Mouse (Mus musculus) neural tube, embryonic 15.5 days (tissue): Measurements from ENCODE around the gene Uap1l1. TPM values are rescaled to one million over a fixed set of nuclear protein-coding genes. Genes with fewer than 3 reads are reported as not detected.

Experiments used
- ATAC-seq: fragments of 200-750 bp; cut with Nextera tagmentation; 2 replicates; pipeline ENCODE4 v1.8.0; 2017; ENCODE audit warnings: mild to moderate bottlenecking, moderate TSS enrichment, moderate library complexity; ENCODE audit not compliant: low FRiP score
- H3K27ac ChIP-seq: fragments of 300-500 bp; sonication (generic); replicated peaks from 2 replicates; pipeline ENCODE4 v1.5.1; 2015; ENCODE audit warnings: mild to moderate bottlenecking, inconsistent platforms
- H3K27me3 ChIP-seq: fragments of 300-500 bp; sonication (generic); replicated peaks from 2 replicates; pipeline ENCODE4 v1.6.1; 2015; ENCODE audit warnings: inconsistent platforms
- H3K36me3 ChIP-seq: fragments of 300-500 bp; sonication (generic); 2 replicates; pipeline ENCODE4 v1.6.1; 2015; ENCODE audit warnings: inconsistent platforms
- H3K4me1 ChIP-seq: fragments of 300-500 bp; sonication (generic); 2 replicates; pipeline ENCODE4 v1.6.1; 2015; ENCODE audit warnings: inconsistent platforms
- H3K4me2 ChIP-seq: fragments of 300-500 bp; sonication (generic); 2 replicates; pipeline ENCODE4 v1.6.1; 2015; ENCODE audit warnings: inconsistent platforms, mild to moderate bottlenecking, moderate library complexity
- H3K4me3 ChIP-seq: fragments of 300-500 bp; sonication (generic); replicated peaks from 2 replicates; pipeline ENCODE4 v1.5.1; 2015; ENCODE audit warnings: mild to moderate bottlenecking, inconsistent platforms
- H3K9ac ChIP-seq: fragments of 300-500 bp; sonication (generic); replicated peaks from 2 replicates; pipeline ENCODE4 v1.6.1; 2015; ENCODE audit warnings: mild to moderate bottlenecking, inconsistent platforms
- H3K9me3 ChIP-seq: fragments of 300-500 bp; sonication (generic); replicated peaks from 2 replicates; pipeline ENCODE4 v1.6.1; 2016; ENCODE audit warnings: inconsistent platforms
- WGBS: fragments of 180-500 bp; shearing (Covaris S2); methylation state at CpG from one replicate; pipeline ENCODE4 v1.1.7; 2015; ENCODE audit warnings: mixed read lengths; 5-methylcytosine and 5-hydroxymethylcytosine counted together
- polyA plus RNA-seq: library from polyadenylated mRNA; unstranded; fragments of >200 nt; fragmentation: Nextera tagmentation; extraction: Ambion mirVana; gene quantifications from 2 replicates; pipeline ENCODE4 v1.2.1, GENCODE M21; 2015

The Uap1l1 gene
- polyA plus RNA-seq, 1 experiment from 2014 or later = 8.5 TPM

GRCm38 (mm10) chr2:25364761-25365090 lies 756 bp downstream of the Uap1l1 start:
- Histone ChIP-seq H3K4me2 (peak overlapping the region; percentile 99), H3K4me1 (peaks cover 14% of the 10 kb centered on the region), H3K27me3 (peaks cover 35% of the 10 kb centered on the region), H3K9me3 (no peaks in the 10 kb centered on the region), H3K9ac (peak overlapping the region; percentile 64), H3K4me3 (peak overlapping the region; percentile 57), H3K36me3 (no peaks in the 10 kb centered on the region), H3K27ac (no peak overlapping the region)
- WGBS = 34% methylated on average over 9 of the region's 9 CpGs
- ATAC-seq = no peak

- peaks cover 14% of the 10 kb centered on the region for H3K4me1 ChIP-seq
- WGBS = 88% methylated on average over 4 of the region's 4 CpGs
- H3K27ac ChIP-seq = no peak overlapping the region
- no peaks in the 10 kb centered on the region for H3K9me3 ChIP-seq
- 0 out of 2 replicates have a peak overlapping the region, but pooled peaks have one; percentile 57 for H3K4me3 ChIP-seq
- no peaks in the 10 kb centered on the region for H3K36me3 ChIP-seq
- 0 out of 2 replicates have a peak overlapping the region, but pooled peaks have one; percentile 64 for H3K9ac ChIP-seq
- ATAC-seq = no peak
- peaks cover 35% of the 10 kb centered on the region for H3K27me3 ChIP-seq
- H3K4me2 ChIP-seq = peak overlapping the region; percentile 99
These were observed 1.2 kb downstream of the Uap1l1 start for GRCm38 (mm10) chr2:25364313-25364712.

- 56% methylated on average over 13 of the region's 13 CpGs for WGBS
- H3K9me3 ChIP-seq = no peaks in the 10 kb centered on the region
- H3K4me3 ChIP-seq = no peak overlapping the region
- no peak for ATAC-seq
- H3K4me2 ChIP-seq = no peak overlapping the region
- H3K36me3 ChIP-seq = no peaks in the 10 kb centered on the region
- H3K27me3 ChIP-seq = peaks cover 35% of the 10 kb centered on the region
- H3K27ac ChIP-seq = no peak overlapping the region
- H3K4me1 ChIP-seq = peaks cover 14% of the 10 kb centered on the region
- no peak overlapping the region for H3K9ac ChIP-seq
These were observed 1.9 kb downstream of the Uap1l1 start for GRCm38 (mm10) chr2:25363478-25364178.

DNA sequence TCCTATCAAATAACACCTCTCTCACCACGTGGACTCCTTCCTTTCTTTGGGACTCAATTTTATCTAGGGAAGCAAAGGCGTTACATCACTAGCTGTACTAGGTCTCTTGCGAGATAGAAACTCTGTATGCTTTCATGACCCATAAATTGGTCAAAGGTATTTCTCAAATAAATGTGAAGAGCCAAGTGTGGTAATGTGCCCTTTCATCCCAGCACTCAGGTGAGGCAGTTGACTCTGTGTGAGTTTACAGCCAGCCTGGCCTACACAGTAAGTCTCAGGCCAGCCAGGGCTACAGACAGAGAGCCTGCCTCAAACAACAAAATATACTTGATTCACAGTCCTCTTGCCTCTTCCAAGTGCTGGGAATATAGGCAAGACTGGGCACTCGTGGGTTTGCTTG lies 5.6 kb downstream of the Uap1l1 start:
- Histone ChIP-seq H3K27ac (no peak overlapping the region), H3K9me3 (no peaks in the 10 kb centered on the region), H3K27me3 (peaks cover 17% of the 10 kb centered on the region), H3K4me3 (no peak overlapping the region), H3K36me3 (no peaks in the 10 kb centered on the region), H3K4me2 (no peak overlapping the region), H3K9ac (no peak overlapping the region), H3K4me1 (peaks cover 28% of the 10 kb centered on the region)
- 88% methylated on average over 4 of the region's 4 CpGs for WGBS
- ATAC-seq = no peak

DNA sequence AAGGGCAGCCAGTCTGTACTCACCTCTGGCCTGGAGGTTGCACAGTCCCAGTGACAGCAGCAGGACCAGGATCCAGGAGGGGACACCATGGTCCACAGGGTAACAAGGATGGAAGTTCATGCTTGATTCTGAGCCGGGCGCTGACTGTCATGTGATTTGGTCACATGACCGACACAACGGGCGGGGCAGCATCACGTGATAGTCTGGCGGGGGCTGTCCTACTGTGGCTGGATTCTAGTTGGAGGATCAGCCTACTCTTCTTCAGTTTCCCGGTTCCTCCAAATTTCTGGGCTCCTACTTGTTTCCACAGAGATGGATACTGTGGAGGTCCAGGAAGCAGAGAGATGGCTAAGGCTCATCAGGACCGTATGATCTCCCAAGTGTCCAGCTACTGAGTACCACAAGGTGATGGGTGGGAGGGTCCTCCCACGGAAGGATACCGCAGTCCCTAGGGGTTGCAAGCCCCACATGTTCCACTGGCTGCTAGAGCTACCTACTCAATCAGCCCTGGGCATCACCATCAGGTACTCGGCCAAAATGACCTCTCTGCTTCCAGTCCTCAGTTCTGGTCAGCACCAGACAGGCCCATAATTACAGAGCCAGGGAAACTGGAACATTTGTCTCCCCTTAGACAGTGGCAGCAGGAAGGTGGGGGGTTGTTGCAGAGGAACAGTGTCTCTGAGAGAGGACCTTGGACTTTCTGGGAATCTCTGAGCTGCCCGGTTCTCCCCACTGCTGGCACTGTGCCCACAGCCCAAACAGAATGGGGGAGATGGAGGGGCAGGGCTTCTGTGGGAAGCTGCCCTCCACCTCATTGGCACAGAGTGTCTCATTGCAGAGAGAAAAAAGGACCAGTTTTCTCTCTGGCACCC lies 9.0 kb downstream of the Uap1l1 start, which contains the start of gene Dpp7:
TSS of gene Dpp7 (minus strand) at position 152 of the 872 bp plus-strand sequence.
- Histone ChIP-seq H3K27ac (peak within 1 kb of the TSS; percentile 45; the same call in 1 of the 2 replicates), H3K4me3 (peak within 1 kb of the TSS; percentile 57), H3K36me3 (peaks cover 23% of the 10 kb centered on the region), H3K4me2 (peak within 1 kb of the TSS; percentile 94), H3K9me3 (no peaks in the 10 kb centered on the region), H3K27me3 (no peaks in the 10 kb centered on the region), H3K9ac (peak within 1 kb of the TSS; percentile 59), H3K4me1 (peaks cover 29% of the 10 kb centered on the region)
- peak; percentile 88 for ATAC-seq
- WGBS = 5% methylated on average over 13 of the region's 13 CpGs

DNA sequence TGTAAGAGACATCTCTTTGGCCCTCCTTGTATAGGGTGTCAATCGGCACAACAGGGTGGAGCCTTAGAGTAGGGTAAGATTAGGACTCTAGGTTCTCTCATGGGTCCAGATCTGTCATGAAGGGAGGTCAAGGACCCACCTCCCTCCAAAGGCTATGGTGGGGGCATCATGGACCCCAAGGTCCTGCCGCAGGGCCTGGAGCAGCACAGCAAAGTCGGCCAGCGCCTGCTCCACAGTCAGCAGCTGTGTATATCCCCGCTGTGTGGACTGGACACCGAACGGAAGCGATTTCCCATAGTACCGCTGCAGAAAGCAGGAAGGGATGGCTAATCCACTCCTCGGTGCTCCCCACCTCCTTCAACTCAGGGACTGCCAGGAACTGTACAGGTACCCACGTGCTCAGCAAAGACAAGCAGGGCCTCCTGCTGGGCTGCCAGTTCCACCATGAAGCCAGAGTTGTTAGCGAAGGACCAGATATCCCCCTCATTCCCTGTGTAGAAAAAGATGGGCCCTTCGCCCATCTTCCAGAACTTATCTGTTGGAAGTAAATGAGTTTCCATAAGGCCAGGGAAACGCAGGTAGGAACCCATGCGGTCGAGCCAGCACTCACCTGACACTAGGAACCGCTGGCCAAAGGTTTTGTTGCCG lies 9.9 kb downstream of the Uap1l1 start:
- H3K4me3 ChIP-seq = peak overlapping the region; percentile 57
- peak; percentile 16; the same call in 1 of the 2 replicates for ATAC-seq
- WGBS = 37% methylated on average over 18 of the region's 18 CpGs
- no peak overlapping the region for H3K27ac ChIP-seq
- H3K4me2 ChIP-seq = peak overlapping the region; percentile 94
- H3K9me3 ChIP-seq = no peaks in the 10 kb centered on the region
- H3K4me1 ChIP-seq = peaks cover 29% of the 10 kb centered on the region
- H3K9ac ChIP-seq = peak overlapping the region; percentile 59
- peaks cover 31% of the 10 kb centered on the region for H3K36me3 ChIP-seq
- no peaks in the 10 kb centered on the region for H3K27me3 ChIP-seq

- Histone ChIP-seq H3K27me3 (no peaks in the 10 kb centered on the region), H3K4me2 (no peak overlapping the region), H3K4me1 (peaks cover 29% of the 10 kb centered on the region), H3K4me3 (no peak overlapping the region), H3K9me3 (no peaks in the 10 kb centered on the region), H3K27ac (no peak overlapping the region), H3K9ac (no peak overlapping the region), H3K36me3 (peaks cover 45% of the 10 kb centered on the region)
- no peak for ATAC-seq
- WGBS = 92% methylated on average over 6 of the region's 6 CpGs
These were observed 11.3 kb downstream of the Uap1l1 start for GRCm38 (mm10) chr2:25354211-25354610.

DNA sequence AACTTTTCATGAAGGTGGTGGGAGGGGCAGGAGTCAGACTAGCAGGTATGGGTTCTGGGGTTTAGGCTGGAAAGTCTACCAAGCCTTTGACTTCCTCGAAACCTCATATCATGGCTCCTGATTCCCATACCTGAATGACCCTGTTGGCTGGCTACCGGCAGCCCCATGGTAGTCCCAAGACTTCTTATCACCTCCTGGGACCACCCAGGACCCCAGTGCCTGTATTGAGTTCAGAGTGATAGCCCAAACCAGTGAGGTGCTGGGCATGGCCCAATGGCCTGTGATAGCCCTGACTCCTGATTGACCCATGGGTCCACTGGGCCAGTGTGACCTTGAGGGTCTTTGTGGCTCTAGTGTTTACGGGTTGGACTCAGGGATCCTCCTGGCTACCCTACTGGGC lies 14.8 kb downstream of the Uap1l1 start:
- no peak overlapping the region for H3K9ac ChIP-seq
- no peak overlapping the region for H3K4me3 ChIP-seq
- peaks cover 77% of the 10 kb centered on the region for H3K36me3 ChIP-seq
- H3K27ac ChIP-seq = no peak overlapping the region
- no peaks in the 10 kb centered on the region for H3K9me3 ChIP-seq
- H3K4me2 ChIP-seq = no peak overlapping the region
- 97% methylated on average over 3 of the region's 3 CpGs for WGBS
- no peak for ATAC-seq
- no peaks in the 10 kb centered on the region for H3K27me3 ChIP-seq
- peaks cover 14% of the 10 kb centered on the region for H3K4me1 ChIP-seq

GRCm38 (mm10) chr2:25349499-25349898 lies 16.0 kb downstream of the Uap1l1 start:
- no peak overlapping the region for H3K27ac ChIP-seq
- H3K4me3 ChIP-seq = no peak overlapping the region
- H3K36me3 ChIP-seq = peaks cover 89% of the 10 kb centered on the region
- no peak overlapping the region for H3K4me2 ChIP-seq
- ATAC-seq = no peak
- no peaks in the 10 kb centered on the region for H3K27me3 ChIP-seq
- H3K9ac ChIP-seq = no peak overlapping the region
- no peaks in the 10 kb centered on the region for H3K9me3 ChIP-seq
- H3K4me1 ChIP-seq = 0 out of 2 replicates have a peak, but pooled peaks cover 2% of the 10 kb centered on the region
- 98% methylated on average over 4 of the region's 4 CpGs for WGBS

- peaks cover 95% of the 10 kb centered on the region for H3K36me3 ChIP-seq
- 92% methylated on average over 7 of the region's 7 CpGs for WGBS
- no peak for ATAC-seq
- no peak overlapping the region for H3K9ac ChIP-seq
- no peaks in the 10 kb centered on the region for H3K9me3 ChIP-seq
- H3K27me3 ChIP-seq = no peaks in the 10 kb centered on the region
- no peak overlapping the region for H3K4me2 ChIP-seq
- no peaks in the 10 kb centered on the region for H3K4me1 ChIP-seq
- H3K27ac ChIP-seq = no peak overlapping the region
- no peak overlapping the region for H3K4me3 ChIP-seq
These were observed 17.3 kb downstream of the Uap1l1 start for GRCm38 (mm10) chr2:25348162-25348561.

DNA sequence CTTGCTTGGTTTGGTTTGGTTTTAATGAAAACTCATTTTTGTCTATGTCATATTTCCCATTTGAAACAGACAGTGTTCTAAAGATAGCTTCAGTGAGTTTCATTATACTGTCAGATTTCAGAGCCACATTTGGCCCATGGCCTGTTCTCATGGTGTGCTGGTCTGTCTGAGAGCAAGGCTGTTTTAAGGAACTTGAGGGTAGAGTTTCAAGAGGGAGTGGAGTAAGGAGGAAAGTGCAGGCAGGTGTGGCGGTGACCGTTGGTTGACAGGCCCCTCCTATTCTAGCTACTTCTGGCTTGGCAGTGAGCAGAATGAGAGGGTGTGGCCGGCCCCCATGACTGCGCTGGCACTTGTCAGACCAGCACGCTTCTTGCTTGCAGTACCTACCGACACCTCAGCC lies 27.2 kb downstream of the Uap1l1 start:
- Histone ChIP-seq H3K27me3 (no peaks in the 10 kb centered on the region), H3K36me3 (peaks cover 84% of the 10 kb centered on the region), H3K9ac (no peak overlapping the region), H3K4me1 (peaks cover 20% of the 10 kb centered on the region), H3K4me2 (no peak overlapping the region), H3K4me3 (no peak overlapping the region), H3K9me3 (no peaks in the 10 kb centered on the region), H3K27ac (no peak overlapping the region)
- ATAC-seq = no peak
- WGBS = 95% methylated on average over 6 of the region's 6 CpGs
